Mouse (Mus musculus): ENCODE measurements around the gene Trmt5.
A peak's percentile ranks its signal among the peaks of the same experiment; 100 is the strongest.

The Trmt5 gene

GRCm38 (mm10) chr12:73286287-73287092 is at the start of gene Trmt5, which contains the start of gene Slc38a6:
Gene Trmt5, minus strand, starts transcription at chr12:73286710.
Gene Slc38a6, plus strand, starts transcription at chr12:73286779.
- DNase-seq (ENCODE audit: low read depth, low spot score): peak; percentile 86

GRCm38 (mm10) chr12:73334051-73334551 is 47.6 kb upstream of the Trmt5 start:
- no peak for DNase-seq (ENCODE audit: low read depth, low spot score)

GRCm38 (mm10) chr12:73332701-73333100 is 46.2 kb upstream of the Trmt5 start:
- no peak for DNase-seq (ENCODE audit: low read depth, low spot score)

GRCm38 (mm10) chr12:73330236-73330635 is 43.7 kb upstream of the Trmt5 start:
- no peak for DNase-seq (ENCODE audit: low read depth, low spot score)

GRCm38 (mm10) chr12:73328448-73329167 is 42.1 kb upstream of the Trmt5 start:
- no peak for DNase-seq (ENCODE audit: low read depth, low spot score)

GRCm38 (mm10) chr12:73327381-73327780 is 40.9 kb upstream of the Trmt5 start:
- no peak for DNase-seq (ENCODE audit: low read depth, low spot score)

GRCm38 (mm10) chr12:73325617-73326016 is 39.1 kb upstream of the Trmt5 start:
- DNase-seq (ENCODE audit: low read depth, low spot score): no peak

GRCm38 (mm10) chr12:73325181-73325580 is 38.7 kb upstream of the Trmt5 start:
- DNase-seq (ENCODE audit: low read depth, low spot score): no peak

GRCm38 (mm10) chr12:73324742-73325141 is 38.2 kb upstream of the Trmt5 start:
- no peak for DNase-seq (ENCODE audit: low read depth, low spot score)

GRCm38 (mm10) chr12:73324180-73324586 is 37.7 kb upstream of the Trmt5 start:
- DNase-seq (ENCODE audit: low read depth, low spot score): no peak

- DNase-seq (ENCODE audit: low read depth, low spot score): no peak
These were observed 31.5 kb upstream of the Trmt5 start for GRCm38 (mm10) chr12:73317706-73318686.

GRCm38 (mm10) chr12:73308711-73309110 is 22.2 kb upstream of the Trmt5 start:
- DNase-seq (ENCODE audit: low read depth, low spot score): no peak

GRCm38 (mm10) chr12:73307750-73308149 is 21.2 kb upstream of the Trmt5 start:
- no peak for DNase-seq (ENCODE audit: low read depth, low spot score)

GRCm38 (mm10) chr12:73304636-73305035 is 18.1 kb upstream of the Trmt5 start:
- no peak for DNase-seq (ENCODE audit: low read depth, low spot score)

GRCm38 (mm10) chr12:73300531-73300930 is 14.0 kb upstream of the Trmt5 start:
- DNase-seq (ENCODE audit: low read depth, low spot score): no peak

- DNase-seq (ENCODE audit: low read depth, low spot score): no peak
These were observed 12.1 kb upstream of the Trmt5 start for GRCm38 (mm10) chr12:73298621-73299020.

GRCm38 (mm10) chr12:73295505-73296140 is 9.1 kb upstream of the Trmt5 start:
- no peak for DNase-seq (ENCODE audit: low read depth, low spot score)

- no peak for DNase-seq (ENCODE audit: low read depth, low spot score)
These were observed 8.4 kb upstream of the Trmt5 start for GRCm38 (mm10) chr12:73294884-73295283.

- no peak for DNase-seq (ENCODE audit: low read depth, low spot score)
These were observed 2.1 kb upstream of the Trmt5 start for GRCm38 (mm10) chr12:73288626-73289025.

GRCm38 (mm10) chr12:73287609-73288008 is 1.1 kb upstream of the Trmt5 start:
- DNase-seq (ENCODE audit: low read depth, low spot score): no peak

- no peak for DNase-seq (ENCODE audit: low read depth, low spot score)
These were observed 11.6 kb downstream of the Trmt5 start for GRCm38 (mm10) chr12:73274921-73275320.

Data from retina, postnatal 7 days (tissue).